Mouse (Mus musculus) mesoderm, embryonic 11.5 days (tissue): ENCODE measurements around the gene Olfr183.
"Not testable (repeated sequence)": the region's sequence is repeated elsewhere in the genome, so short reads cannot be mapped to it uniquely, and the experiment has no call there.

Experiments
- DNase-seq: peaks from one replicate; pipeline ENCODE4 v3.0.0-alpha.2; 2012; ENCODE audit warnings: low read depth, low spot score

Gene Olfr183

GRCm38 (mm10) chr16:58995057-58995456 is at the start of gene Olfr183:
Gene Olfr183 (plus strand): TSS chr16:58995357.
- no peak for DNase-seq

- no peak for DNase-seq
These were observed 12.0 kb downstream of the Olfr183 start for GRCm38 (mm10) chr16:59007146-59007545.

- DNase-seq = no peak
These were observed 18.3 kb downstream of the Olfr183 start for GRCm38 (mm10) chr16:59013357-59014018.

GRCm38 (mm10) chr16:59030191-59030590 is 35.0 kb downstream of the Olfr183 start, which contains the start of gene Olfr186:
Gene Olfr186 (minus strand): TSS chr16:59030291.
- no peak for DNase-seq

GRCm38 (mm10) chr16:59039710-59040109 is 44.6 kb downstream of the Olfr183 start, which contains the start of gene Olfr187:
Gene Olfr187 (minus strand): TSS chr16:59039767.
- no peak for DNase-seq

- DNase-seq = no peak
These were observed 50.7 kb downstream of the Olfr183 start for GRCm38 (mm10) chr16:59045835-59046234.

- no peak for DNase-seq
These were observed 52.4 kb downstream of the Olfr183 start for GRCm38 (mm10) chr16:59047579-59047978.

GRCm38 (mm10) chr16:59048860-59049259 is 53.7 kb downstream of the Olfr183 start:
- DNase-seq = no peak

GRCm38 (mm10) chr16:59049286-59049685 is 54.1 kb downstream of the Olfr183 start:
- DNase-seq = not testable (repeated sequence)
